Mouse (Mus musculus) embryonic fibroblast, embryonic 13.5 days (primary cell): ENCODE results near the gene Palb2.

Experiments
- CTCF ChIP-seq: IDR thresholded peaks from 2 replicates; pipeline ENCODE4 v1.5.1; 2011; ENCODE audit warnings: mild to moderate bottlenecking, control low read depth, low read length, moderate library complexity, borderline replicate concordance; ENCODE audit not compliant: insufficient read depth
- POLR2A ChIP-seq: IDR thresholded peaks from 2 replicates; pipeline ENCODE4 v1.6.1; 2011; ENCODE audit warnings: low read depth, mild to moderate bottlenecking, control low read depth, low read length, moderate library complexity

DNA sequence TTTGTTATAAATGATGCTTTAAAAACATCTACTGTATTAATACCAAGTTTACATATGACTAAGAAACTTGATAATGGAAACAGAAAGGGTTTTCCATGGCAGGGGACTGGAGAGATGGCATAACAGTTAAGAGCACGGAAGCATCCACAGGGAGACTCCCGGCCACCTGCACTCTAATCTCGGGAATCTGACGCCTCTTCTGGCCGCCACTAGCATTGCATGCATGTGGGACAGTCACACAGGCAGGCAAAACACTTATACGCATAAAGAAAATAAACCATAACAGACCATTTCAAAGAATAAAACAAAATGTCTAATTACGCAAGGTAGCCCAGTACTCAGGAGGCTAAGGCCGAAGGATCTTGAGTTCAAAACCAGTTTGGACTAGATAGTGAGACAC is 7.1 kb downstream of the Palb2 start:
- TF ChIP-seq POLR2A (no peak), CTCF (no peak)
